In genomic region chr4:122944408-122944807, GRCm38 (mm10) we compare ENCODE assay signal across 8 mouse cellular contexts. TPM values are rescaled to one million over a fixed set of nuclear protein-coding genes. Genes with fewer than 3 reads are reported as not detected.
DNase-seq lines count a peak whose midpoint lies in the region; ATAC-seq and TF ChIP-seq lines count a peak whose summit lies in the region.

No protein-coding gene starts in this region.

- no peak for TF ChIP-seq POLR2A in cortical plate, adult 2 months (IDR thresholded peaks at IDR 0.05; ENCODE audit: extremely low read depth, insufficient read depth, low read length)

- TF ChIP-seq CTCF in cortical plate, adult 2 months (IDR thresholded peaks at IDR 0.05; ENCODE audit: extremely low read depth, insufficient read depth, low read length): peak; percentile 71

- H3K4me3 ChIP-seq in forebrain, embryonic 10.5 days: no peak overlapping the region
- no peak overlapping the region for H3K4me3 ChIP-seq in forebrain, embryonic 15.5 days
- no peak overlapping the region for H3K4me3 ChIP-seq in cortical plate, adult 2 months (ENCODE audit: insufficient read depth, low read length)
- no peak overlapping the region for H3K4me3 ChIP-seq in kidney, embryonic 15.5 days (replicated peaks)
- no peak overlapping the region for H3K4me3 ChIP-seq in neural tube, embryonic 11.5 days (ENCODE audit: low read depth, low read length)

- no peaks in the 10 kb centered on the region for H3K27me3 ChIP-seq in forebrain, embryonic 10.5 days (ENCODE audit: poor library complexity, severe bottlenecking)
- H3K27me3 ChIP-seq in forebrain, embryonic 15.5 days: no peaks in the 10 kb centered on the region
- no peaks in the 10 kb centered on the region for H3K27me3 ChIP-seq in kidney, embryonic 15.5 days
- no peaks in the 10 kb centered on the region for H3K27me3 ChIP-seq in neural tube, embryonic 11.5 days (ENCODE audit: control insufficient read depth, insufficient read depth, low read length)

- H3K4me1 ChIP-seq in forebrain, embryonic 10.5 days: no peaks in the 10 kb centered on the region
- no peaks in the 10 kb centered on the region for H3K4me1 ChIP-seq in forebrain, embryonic 15.5 days
- no peaks in the 10 kb centered on the region for H3K4me1 ChIP-seq in cortical plate, adult 2 months (ENCODE audit: control insufficient read depth, insufficient read depth, low read length)
- H3K4me1 ChIP-seq in kidney, embryonic 15.5 days: no peaks in the 10 kb centered on the region
- no peaks in the 10 kb centered on the region for H3K4me1 ChIP-seq in neural tube, embryonic 11.5 days (ENCODE audit: control insufficient read depth, insufficient read depth, low read length)

- WGBS in forebrain, embryonic 10.5 days: 27% methylated on average over 4 of the region's 4 CpGs
- 26% methylated on average over 4 of the region's 4 CpGs for WGBS in forebrain, embryonic 15.5 days
- 28% methylated on average over 4 of the region's 4 CpGs for WGBS in kidney, embryonic 15.5 days
- WGBS in neural tube, embryonic 11.5 days: 32% methylated on average over 4 of the region's 4 CpGs

- H3K27ac ChIP-seq in forebrain, embryonic 10.5 days: no peak overlapping the region
- H3K27ac ChIP-seq in forebrain, embryonic 15.5 days (replicated peaks): no peak overlapping the region
- no peak overlapping the region for H3K27ac ChIP-seq in cortical plate, adult 2 months (ENCODE audit: insufficient read depth, low read length)
- no peak overlapping the region for H3K27ac ChIP-seq in kidney, embryonic 15.5 days
- no peak overlapping the region for H3K27ac ChIP-seq in neural tube, embryonic 11.5 days (ENCODE audit: low read depth, low read length)

- H3K36me3 ChIP-seq in forebrain, embryonic 10.5 days (replicated peaks): peaks cover 54% of the 10 kb centered on the region
- peaks cover 4% of the 10 kb centered on the region; the same call in 1 of the 2 replicates for H3K36me3 ChIP-seq in forebrain, embryonic 15.5 days
- peaks cover 4% of the 10 kb centered on the region; the same call in 1 of the 2 replicates for H3K36me3 ChIP-seq in kidney, embryonic 15.5 days
- H3K36me3 ChIP-seq in neural tube, embryonic 11.5 days (ENCODE audit: control insufficient read depth, insufficient read depth, low read length): no peaks in the 10 kb centered on the region

- no peak for ATAC-seq in forebrain, embryonic 15.5 days (replicated peaks)
- peak; percentile 36; the same call in 1 of the 2 replicates for ATAC-seq in kidney, embryonic 15.5 days (replicated peaks; ENCODE audit: low FRiP score)
- 0 out of 2 replicates have a peak, but pooled peaks have one; percentile 50 for ATAC-seq in neural tube, embryonic 11.5 days (ENCODE audit: insufficient read depth, low FRiP score, low TSS enrichment)
- no peak for ATAC-seq in erythroblast, adult 5-6 weeks (replicated peaks; ENCODE audit: low FRiP score, poor library complexity, severe bottlenecking)

- no peaks in the 10 kb centered on the region for H3K9me3 ChIP-seq in forebrain, embryonic 10.5 days
- no peaks in the 10 kb centered on the region for H3K9me3 ChIP-seq in forebrain, embryonic 15.5 days
- no peaks in the 10 kb centered on the region for H3K9me3 ChIP-seq in kidney, embryonic 15.5 days (replicated peaks)
- no peaks in the 10 kb centered on the region for H3K9me3 ChIP-seq in neural tube, embryonic 11.5 days (ENCODE audit: control insufficient read depth, low read length)

- H3K4me2 ChIP-seq in forebrain, embryonic 15.5 days (replicated peaks): no peak overlapping the region
- H3K4me2 ChIP-seq in kidney, embryonic 15.5 days: no peak overlapping the region
- no peak overlapping the region for H3K4me2 ChIP-seq in neural tube, embryonic 11.5 days (ENCODE audit: low read depth)

- no peak overlapping the region for H3K9ac ChIP-seq in forebrain, embryonic 15.5 days (replicated peaks)
- no peak overlapping the region for H3K9ac ChIP-seq in kidney, embryonic 15.5 days
- no peak overlapping the region for H3K9ac ChIP-seq in neural tube, embryonic 11.5 days (ENCODE audit: low read length)

- peak; percentile 52 for DNase-seq in forebrain, embryonic 10.5 days (ENCODE audit: extremely low spot score, low spot score)
- peak; percentile 69 for DNase-seq in A20 (ENCODE audit: low read depth, low spot score)
- DNase-seq in neural tube, embryonic 11.5 days (ENCODE audit: low spot score): peak; percentile 58
- DNase-seq in left cerebral cortex, adult 9 months (ENCODE audit: low spot score in 2 of 2): no peak

RNA-seq across cellular contexts. Expression of gene Mfsd2a, which starts 16.6 kb away (rescaled TPM):
- polyA plus RNA-seq in forebrain, embryonic 10.5 days (2016; fragmentation: Nextera tagmentation; extraction: Ambion mirVana): 18.5 and 19.4 TPM in 2 replicates
- 33.4 and 35.4 TPM in 2 replicates for polyA plus RNA-seq in forebrain, embryonic 15.5 days (2015; fragmentation: Nextera tagmentation; extraction: Ambion mirVana)
- polyA plus RNA-seq in cortical plate, adult 2 months (2012; rRNA removed): 36.1 and 37.3 TPM in 2 replicates
- 3.3 and 4.0 TPM in 2 replicates for polyA plus RNA-seq in kidney, embryonic 15.5 days (2015; fragmentation: Nextera tagmentation; extraction: Ambion mirVana)
- polyA plus RNA-seq in neural tube, embryonic 11.5 days (2014; fragmentation: Nextera tagmentation; extraction: Ambion mirVana): 18.0 and 18.1 TPM in 2 replicates
- not detected in 2 replicates for total RNA-seq in erythroblast, adult 5-6 weeks (2015; ENCODE audit: low replicate concordance)
- total RNA-seq in erythroblast, adult 5-6 weeks (2017; ENCODE audit: low replicate concordance): not detected in 2 replicates

RNA-seq across cellular contexts. Expression of gene Mycl, which starts 51.0 kb away (rescaled TPM):
- 39.7 and 42.7 TPM in 2 replicates for polyA plus RNA-seq in forebrain, embryonic 10.5 days (2016; fragmentation: Nextera tagmentation; extraction: Ambion mirVana)
- 88.8 and 91.3 TPM in 2 replicates for polyA plus RNA-seq in forebrain, embryonic 15.5 days (2015; fragmentation: Nextera tagmentation; extraction: Ambion mirVana)
- 8.4 and 10.1 TPM in 2 replicates for polyA plus RNA-seq in cortical plate, adult 2 months (2012; rRNA removed)
- 7.8 and 8.1 TPM in 2 replicates for polyA plus RNA-seq in kidney, embryonic 15.5 days (2015; fragmentation: Nextera tagmentation; extraction: Ambion mirVana)
- 95.5 and 101 TPM in 2 replicates for polyA plus RNA-seq in neural tube, embryonic 11.5 days (2014; fragmentation: Nextera tagmentation; extraction: Ambion mirVana)
- total RNA-seq in erythroblast, adult 5-6 weeks (2015; ENCODE audit: low replicate concordance): 1.7 TPM in 1 of 2 replicates, not detected in the other
- 0.56 and 2.5 TPM in 2 replicates for total RNA-seq in erythroblast, adult 5-6 weeks (2017; ENCODE audit: low replicate concordance)

RNA-seq across cellular contexts. Expression of gene Cap1, which starts 58.6 kb away (rescaled TPM):
- polyA plus RNA-seq in forebrain, embryonic 10.5 days (2016; fragmentation: Nextera tagmentation; extraction: Ambion mirVana): 60.7 and 76.1 TPM in 2 replicates
- polyA plus RNA-seq in forebrain, embryonic 15.5 days (2015; fragmentation: Nextera tagmentation; extraction: Ambion mirVana): 62.4 and 62.9 TPM in 2 replicates
- polyA plus RNA-seq in cortical plate, adult 2 months (2012; rRNA removed): 134 and 146 TPM in 2 replicates
- polyA plus RNA-seq in kidney, embryonic 15.5 days (2015; fragmentation: Nextera tagmentation; extraction: Ambion mirVana): 71.3 and 79.5 TPM in 2 replicates
- polyA plus RNA-seq in neural tube, embryonic 11.5 days (2014; fragmentation: Nextera tagmentation; extraction: Ambion mirVana): 69.4 and 73.6 TPM in 2 replicates
- total RNA-seq in erythroblast, adult 5-6 weeks (2015; ENCODE audit: low replicate concordance): 77.8 and 106 TPM in 2 replicates
- total RNA-seq in erythroblast, adult 5-6 weeks (2017; ENCODE audit: low replicate concordance): 76.8 and 86.9 TPM in 2 replicates

Comparison
In these comparisons a context has a peak if more than half of its experiments do, and no peak if none do; other contexts are left out.
1. DNase-seq: peak in forebrain, embryonic 10.5 days (single experiment), A20 (single experiment) and neural tube, embryonic 11.5 days (single experiment); none in left cerebral cortex, adult 9 months (0 of 2).
2. ATAC-seq: peak in kidney, embryonic 15.5 days (single experiment) and neural tube, embryonic 11.5 days (single experiment); none in forebrain, embryonic 15.5 days (single experiment) and erythroblast, adult 5-6 weeks (single experiment).